Mouse (Mus musculus) hindbrain, embryonic 14.5 days (tissue): ENCODE results near the gene A830031A19Rik. TPM values are rescaled to one million over a fixed set of nuclear protein-coding genes. Genes with fewer than 3 reads are reported as not detected.

ENCODE experiments used
- ATAC-seq: fragments of 200-750 bp; cut with Nextera tagmentation; 2 replicates; pipeline ENCODE4 v1.8.0; 2017; ENCODE audit warnings: moderate number of reproducible peaks, mild to moderate bottlenecking, moderate TSS enrichment, moderate library complexity; ENCODE audit not compliant: low FRiP score
- DNase-seq: peaks from one replicate; pipeline ENCODE4 v3.0.0-alpha.2; 2015; ENCODE audit warnings: low spot score
- H3K27ac ChIP-seq: fragments of 300-500 bp; sonication (generic); 2 replicates; pipeline ENCODE4 v1.5.1; 2014; ENCODE audit warnings: mild to moderate bottlenecking, moderate library complexity
- H3K27me3 ChIP-seq: fragments of 300-500 bp; sonication (generic); 2 replicates; pipeline ENCODE4 v1.6.1; 2014; ENCODE audit warnings: mild to moderate bottlenecking, low read length, mixed read lengths; ENCODE audit not compliant: control insufficient read depth, insufficient read depth
- H3K36me3 ChIP-seq: fragments of 300-500 bp; sonication (generic); replicated peaks from 2 replicates; pipeline ENCODE4 v1.6.1; 2014; ENCODE audit not compliant: control insufficient read depth, insufficient read depth
- H3K4me1 ChIP-seq: fragments of 300-500 bp; sonication (generic); replicated peaks from 2 replicates; pipeline ENCODE4 v1.6.1; 2014; ENCODE audit warnings: antibody characterized with exemption, low read length, mixed read lengths; ENCODE audit not compliant: control insufficient read depth, insufficient read depth
- H3K4me2 ChIP-seq: fragments of 300-500 bp; sonication (generic); replicated peaks from 2 replicates; pipeline ENCODE4 v1.6.1; 2014; ENCODE audit warnings: mild to moderate bottlenecking, moderate library complexity
- H3K4me3 ChIP-seq: fragments of 300-500 bp; sonication (generic); replicated peaks from 2 replicates; pipeline ENCODE4 v1.5.1; 2014; ENCODE audit warnings: mild to moderate bottlenecking, low read length
- H3K9ac ChIP-seq: fragments of 300-500 bp; sonication (generic); 2 replicates; pipeline ENCODE4 v1.6.1; 2014
- H3K9me3 ChIP-seq: fragments of 300-500 bp; sonication (generic); 2 replicates; pipeline ENCODE4 v1.6.1; 2016; ENCODE audit warnings: low read length; ENCODE audit not compliant: control insufficient read depth
- WGBS: fragments of 180-500 bp; shearing (Covaris S2); extraction: QIAGEN DNeasy Blood & Tissue Kit; methylation state at CpG from one replicate; pipeline ENCODE4 v1.1.7; 2014; 5-methylcytosine and 5-hydroxymethylcytosine counted together
- polyA plus RNA-seq: library from polyadenylated mRNA; unstranded; fragments of >200 nt; fragmentation: Nextera tagmentation; extraction: Ambion mirVana; gene quantifications from 2 replicates; pipeline ENCODE4 v1.2.1, GENCODE M21; 2014

Gene A830031A19Rik
- polyA plus RNA-seq, 1 experiment from 2014 or later: not detected

DNA sequence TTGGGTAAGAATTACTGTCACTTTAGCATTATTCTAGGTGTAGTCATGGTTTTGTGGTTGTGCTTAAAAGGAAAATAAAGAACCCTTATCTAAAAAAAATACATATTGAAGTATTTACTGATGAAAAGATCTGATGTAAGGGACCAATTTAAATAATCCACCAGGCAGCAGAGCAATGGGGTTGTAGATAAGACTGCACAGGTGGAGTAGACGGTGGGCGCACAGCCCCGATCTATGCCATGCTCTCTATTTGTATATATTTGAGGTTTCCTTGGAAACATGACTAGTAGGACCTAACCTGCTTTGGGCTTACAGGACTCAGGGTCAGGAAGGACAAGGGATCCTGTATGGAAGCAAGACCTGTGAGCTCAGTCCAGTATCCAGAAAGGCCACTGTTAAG lies 34.5 kb upstream of the A830031A19Rik start:
- Histone ChIP-seq H3K27ac (no peak overlapping the region), H3K4me1 (peaks cover 28% of the 10 kb centered on the region)

DNA sequence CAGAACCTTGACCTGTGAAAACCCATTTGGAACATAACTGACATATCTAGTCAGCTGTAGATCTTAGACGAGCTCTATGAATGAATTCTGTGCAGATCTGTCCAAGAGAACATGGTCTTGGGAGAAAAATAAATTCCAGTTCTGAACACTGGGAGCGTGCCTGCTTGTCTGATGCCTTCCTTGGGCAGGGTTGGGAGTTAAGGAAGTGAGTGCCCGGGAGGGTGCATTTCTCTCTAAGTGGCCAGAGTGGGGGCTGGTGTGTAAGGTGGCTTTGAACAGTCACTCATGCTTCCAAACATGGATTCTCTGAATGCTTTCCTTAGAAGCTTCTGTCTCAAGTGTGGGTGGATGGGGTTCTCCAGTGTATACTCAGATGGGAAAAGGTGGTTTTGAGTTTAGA lies 34.1 kb upstream of the A830031A19Rik start:
- peaks cover 3% of the 10 kb centered on the region; the same call in 1 of the 2 replicates for H3K36me3 ChIP-seq
- peaks cover 32% of the 10 kb centered on the region for H3K4me1 ChIP-seq

More for the DNA sequence above, 34.5 kb upstream of the A830031A19Rik start:
- DNase-seq: no peak
- Histone ChIP-seq H3K4me2 (no peak overlapping the region), H3K27me3 (no peaks in the 10 kb centered on the region), H3K9me3 (no peaks in the 10 kb centered on the region), H3K9ac (no peak overlapping the region), H3K4me3 (no peak overlapping the region), H3K36me3 (peaks cover under 1% of the 10 kb centered on the region; the same call in 1 of the 2 replicates)
- WGBS: 91% methylated on average over 3 of the region's 3 CpGs
- ATAC-seq: no peak

DNA sequence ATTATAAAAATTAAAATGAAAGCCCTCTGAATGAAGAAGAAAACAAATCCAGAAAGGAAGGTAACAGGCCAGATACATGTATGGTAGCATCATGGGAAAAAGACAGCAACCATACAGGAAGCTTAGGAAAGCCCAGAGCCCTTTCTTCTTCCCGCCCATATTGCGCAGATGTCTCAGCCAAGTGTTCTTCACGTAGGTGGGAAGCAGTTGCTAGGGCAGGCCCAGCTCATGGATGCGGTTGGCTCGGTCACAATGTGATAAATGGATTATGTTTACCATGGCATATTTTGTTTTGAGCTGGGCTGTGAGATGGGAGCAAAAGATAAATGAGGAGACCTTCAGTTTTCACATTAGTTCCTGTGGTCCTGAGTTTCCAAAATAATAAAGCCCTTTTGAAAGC lies 32.6 kb upstream of the A830031A19Rik start:
- H3K27ac ChIP-seq: no peak overlapping the region
- H3K4me2 ChIP-seq: no peak overlapping the region
- peaks cover 3% of the 10 kb centered on the region; the same call in 1 of the 2 replicates for H3K36me3 ChIP-seq
- H3K27me3 ChIP-seq: no peaks in the 10 kb centered on the region
- H3K4me1 ChIP-seq: peaks cover 42% of the 10 kb centered on the region
- WGBS: 60% methylated on average over 5 of the region's 5 CpGs
- ATAC-seq (no peak), DNase-seq (no peak)
- H3K9ac ChIP-seq: no peak overlapping the region
- H3K9me3 ChIP-seq: no peaks in the 10 kb centered on the region
- H3K4me3 ChIP-seq: no peak overlapping the region

More for the DNA sequence above, 34.1 kb upstream of the A830031A19Rik start:
- Histone ChIP-seq H3K4me3 (no peak overlapping the region), H3K9ac (no peak overlapping the region), H3K27me3 (no peaks in the 10 kb centered on the region), H3K27ac (no peak overlapping the region), H3K9me3 (no peaks in the 10 kb centered on the region), H3K4me2 (no peak overlapping the region)
- no peak for DNase-seq
- WGBS: 70% methylated on average over 3 of the region's 3 CpGs
- no peak for ATAC-seq

DNA sequence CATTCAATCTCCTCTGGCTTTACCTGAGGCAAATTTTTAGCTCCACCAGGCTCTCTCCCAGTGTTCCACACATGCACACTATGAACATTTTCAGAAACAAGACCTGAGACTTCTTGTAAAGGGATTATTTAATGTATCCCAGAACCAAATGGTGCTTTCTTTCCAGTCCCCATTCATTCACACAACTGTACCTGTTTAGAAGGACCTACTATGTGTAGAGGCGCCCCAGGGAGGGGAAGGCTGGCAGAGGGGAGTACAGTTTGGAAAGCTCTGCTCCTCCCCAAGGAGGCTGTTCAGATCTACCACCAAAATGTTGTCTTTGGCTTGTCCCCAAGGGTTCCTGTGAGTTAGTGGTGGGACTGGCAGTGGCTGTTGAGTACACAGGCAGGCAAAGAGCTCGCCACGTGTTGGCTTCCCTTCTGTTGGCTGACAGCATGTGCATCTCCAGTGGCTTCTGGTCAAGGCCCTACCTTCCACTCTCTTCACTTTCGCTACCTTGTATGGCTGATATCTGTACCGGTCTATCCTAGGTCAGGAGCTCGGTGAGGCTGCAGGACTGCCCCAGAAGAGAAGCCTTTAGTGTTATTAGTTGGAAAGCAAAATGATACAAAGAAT lies 28.4 kb upstream of the A830031A19Rik start:
- Histone ChIP-seq H3K4me2 (no peak overlapping the region), H3K4me3 (no peak overlapping the region), H3K27me3 (no peaks in the 10 kb centered on the region), H3K9me3 (no peaks in the 10 kb centered on the region), H3K27ac (no peak overlapping the region), H3K36me3 (peaks cover 3% of the 10 kb centered on the region; the same call in 1 of the 2 replicates), H3K4me1 (peaks cover 62% of the 10 kb centered on the region), H3K9ac (no peak overlapping the region)
- 81% methylated on average over 6 of the region's 6 CpGs for WGBS
- DNase-seq (no peak), ATAC-seq (no peak)

DNA sequence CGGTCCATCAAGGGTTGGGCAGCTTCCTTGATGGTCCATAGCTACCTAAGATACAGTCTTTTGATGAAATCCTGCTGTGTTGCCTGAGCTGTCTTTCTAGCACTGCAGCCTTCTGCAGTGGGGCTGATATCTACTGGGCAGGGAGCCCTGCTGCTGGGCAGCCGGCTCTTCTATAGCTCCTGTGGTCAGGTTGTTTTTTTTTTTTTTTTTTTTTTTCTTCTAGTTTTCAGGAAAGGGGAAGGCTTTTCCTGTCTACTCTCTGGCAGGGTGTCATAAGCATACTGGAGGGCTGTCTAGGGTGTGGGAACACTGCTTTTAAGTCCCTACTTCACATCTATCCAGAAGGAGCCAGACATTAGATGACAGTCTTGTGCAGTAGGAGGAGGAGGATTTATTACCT lies 27.5 kb upstream of the A830031A19Rik start:
- Histone ChIP-seq H3K27me3 (no peaks in the 10 kb centered on the region), H3K27ac (no peak overlapping the region), H3K36me3 (peaks cover 3% of the 10 kb centered on the region; the same call in 1 of the 2 replicates), H3K4me2 (no peak overlapping the region), H3K9ac (no peak overlapping the region), H3K4me1 (peaks cover 66% of the 10 kb centered on the region), H3K9me3 (no peaks in the 10 kb centered on the region), H3K4me3 (no peak overlapping the region)
- 66% methylated on average over 2 of the region's 2 CpGs for WGBS
- ATAC-seq: no peak
- no peak for DNase-seq

DNA sequence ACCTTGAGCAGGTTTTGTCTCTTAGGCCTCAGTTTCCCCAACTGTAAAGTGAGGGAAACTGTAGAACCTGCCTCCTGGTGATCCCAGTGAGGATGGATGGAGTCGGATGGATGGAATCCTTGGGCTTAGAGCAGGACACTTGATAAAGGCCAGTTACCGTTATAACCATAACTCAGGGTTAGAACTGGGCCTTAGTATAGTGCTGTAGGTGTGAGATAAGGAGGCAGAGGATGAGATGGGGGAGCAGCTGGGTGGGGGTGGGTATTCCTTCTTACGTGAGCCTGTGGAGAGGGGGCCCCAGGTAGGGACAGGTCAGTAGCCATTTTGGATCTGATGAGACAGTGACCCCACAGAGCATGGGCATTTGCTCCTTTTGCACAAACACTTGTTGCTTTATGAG lies 26.8 kb upstream of the A830031A19Rik start:
- DNase-seq (no peak), ATAC-seq (no peak)
- Histone ChIP-seq H3K27ac (peak overlapping the region; percentile 7; the same call in 1 of the 2 replicates), H3K27me3 (no peaks in the 10 kb centered on the region), H3K4me1 (peaks cover 72% of the 10 kb centered on the region), H3K36me3 (peaks cover 3% of the 10 kb centered on the region; the same call in 1 of the 2 replicates), H3K4me2 (no peak overlapping the region), H3K9me3 (no peaks in the 10 kb centered on the region), H3K4me3 (no peak overlapping the region), H3K9ac (no peak overlapping the region)
- 80% methylated on average over 3 of the region's 3 CpGs for WGBS

DNA sequence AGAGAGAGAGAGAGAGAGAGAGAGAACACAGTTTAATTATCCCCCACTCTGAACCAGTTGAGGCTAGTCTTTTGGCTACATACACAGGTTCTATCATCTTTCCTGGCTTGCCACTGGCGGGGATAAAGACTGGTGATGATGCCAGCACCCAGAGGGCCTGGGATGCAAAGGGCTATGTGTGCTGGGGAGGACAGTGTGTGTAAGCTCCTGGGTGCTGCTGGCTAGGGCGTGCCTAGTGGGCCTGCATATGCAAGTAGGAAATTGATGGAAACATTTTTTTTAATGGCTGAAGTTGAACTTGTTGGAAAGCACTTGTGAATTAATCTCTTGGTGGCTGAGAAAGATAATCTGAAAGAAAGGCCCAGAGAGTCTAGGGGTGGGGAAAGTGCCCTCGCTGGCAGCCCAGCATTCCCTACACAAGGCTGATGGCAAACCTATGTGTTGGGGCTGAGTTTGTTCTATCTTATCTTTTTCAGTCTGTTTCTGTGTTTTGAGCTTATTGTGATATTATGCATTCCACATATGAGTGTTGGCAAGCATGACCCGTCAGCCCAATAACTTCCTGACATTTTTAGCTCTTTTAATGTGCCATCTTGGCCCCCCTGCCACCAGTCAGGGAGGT lies 25.7 kb upstream of the A830031A19Rik start:
- Histone ChIP-seq H3K36me3 (peaks cover 3% of the 10 kb centered on the region; the same call in 1 of the 2 replicates), H3K4me2 (peak overlapping the region; percentile 27), H3K9ac (no peak overlapping the region), H3K27me3 (no peaks in the 10 kb centered on the region), H3K9me3 (no peaks in the 10 kb centered on the region), H3K4me3 (no peak overlapping the region), H3K27ac (peak overlapping the region; percentile 58; the same call in 1 of the 2 replicates), H3K4me1 (peaks cover 82% of the 10 kb centered on the region)
- 49% methylated on average over 4 of the region's 4 CpGs for WGBS
- DNase-seq (no peak), ATAC-seq (no peak; the same call in 1 of the 2 replicates)

DNA sequence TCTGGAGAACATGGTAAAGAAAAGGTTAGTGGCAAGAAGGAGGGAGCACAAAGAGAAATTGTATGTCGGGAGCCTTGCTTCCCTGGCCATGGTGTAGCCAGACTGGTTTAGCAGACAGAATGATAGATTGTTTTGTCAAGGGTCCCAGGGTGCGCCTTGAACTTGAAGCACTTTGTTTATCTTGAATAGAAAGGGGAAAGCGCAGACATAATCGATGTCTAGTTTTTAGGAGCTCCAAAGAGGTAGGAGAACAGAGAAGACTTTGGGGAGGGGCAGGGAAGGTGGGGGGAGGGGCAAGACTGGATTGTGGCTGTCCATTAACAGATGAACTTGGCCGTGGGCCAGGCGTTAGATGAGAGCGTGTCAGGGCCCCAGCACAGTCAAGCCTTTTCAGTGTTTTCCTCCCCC lies 25.0 kb upstream of the A830031A19Rik start:
- Histone ChIP-seq H3K36me3 (peaks cover 3% of the 10 kb centered on the region; the same call in 1 of the 2 replicates), H3K9me3 (no peaks in the 10 kb centered on the region), H3K27ac (peak overlapping the region; percentile 60), H3K27me3 (no peaks in the 10 kb centered on the region), H3K9ac (no peak overlapping the region), H3K4me2 (peak overlapping the region; percentile 41), H3K4me1 (peaks cover 88% of the 10 kb centered on the region), H3K4me3 (no peak overlapping the region)
- 11% methylated on average over 7 of the region's 7 CpGs for WGBS
- peak; percentile 68 for ATAC-seq
- no peak for DNase-seq

DNA sequence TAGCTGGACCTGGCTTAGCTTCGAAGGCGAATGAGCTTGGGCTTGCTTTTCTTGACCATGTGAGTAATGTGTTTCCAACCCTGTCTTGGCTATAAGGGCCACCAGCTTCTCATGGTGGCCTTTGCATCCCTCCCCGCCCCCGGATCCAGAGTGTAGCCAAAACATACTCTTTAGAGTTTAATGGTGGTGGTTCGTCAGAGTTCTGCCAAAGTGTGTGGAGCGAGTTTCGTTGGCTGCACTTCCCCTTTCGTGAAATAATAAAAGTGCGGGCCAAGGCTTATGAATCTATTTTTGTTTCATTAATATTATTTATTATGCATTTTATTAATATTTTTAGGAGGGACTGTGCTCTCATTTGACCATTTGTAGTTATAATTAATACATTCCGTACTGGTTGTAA lies 24.4 kb upstream of the A830031A19Rik start:
- H3K36me3 ChIP-seq: peaks cover under 1% of the 10 kb centered on the region; the same call in 1 of the 2 replicates
- no peaks in the 10 kb centered on the region for H3K9me3 ChIP-seq
- no peak overlapping the region for H3K9ac ChIP-seq
- no peak for ATAC-seq
- peaks cover 89% of the 10 kb centered on the region for H3K4me1 ChIP-seq
- no peaks in the 10 kb centered on the region for H3K27me3 ChIP-seq
- WGBS: 80% methylated on average over 10 of the region's 10 CpGs
- no peak for DNase-seq
- no peak overlapping the region for H3K27ac ChIP-seq
- no peak overlapping the region for H3K4me3 ChIP-seq
- peak overlapping the region; percentile 41 for H3K4me2 ChIP-seq
